Mouse (Mus musculus) hindlimb bud, embryonic 11.5 days (tissue): ENCODE data around the gene Fkbpl.

Experiments used
- DNase-seq: peaks from one replicate; pipeline ENCODE4 v3.0.0-alpha.2; 2012; ENCODE audit warnings: low read depth, low spot score; ENCODE audit errors: extremely low spot score

The Fkbpl gene

DNA sequence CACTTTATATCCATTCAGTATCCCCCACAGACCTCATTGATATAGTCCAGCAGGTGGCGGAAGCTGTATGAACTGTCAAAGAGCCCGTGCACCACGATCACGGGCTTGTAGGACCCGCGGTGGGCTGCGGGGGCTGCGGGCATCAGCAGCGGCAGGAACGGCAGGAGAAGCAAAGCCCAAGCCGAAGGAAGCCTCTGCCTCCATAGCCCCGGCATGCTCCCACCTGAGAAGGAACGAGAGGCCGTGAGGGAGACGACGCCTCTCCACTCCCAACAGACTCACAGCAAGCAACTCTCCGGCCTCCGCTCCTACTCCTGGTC, 17.8 kb upstream of the Fkbpl start:
- no peak for DNase-seq

DNA sequence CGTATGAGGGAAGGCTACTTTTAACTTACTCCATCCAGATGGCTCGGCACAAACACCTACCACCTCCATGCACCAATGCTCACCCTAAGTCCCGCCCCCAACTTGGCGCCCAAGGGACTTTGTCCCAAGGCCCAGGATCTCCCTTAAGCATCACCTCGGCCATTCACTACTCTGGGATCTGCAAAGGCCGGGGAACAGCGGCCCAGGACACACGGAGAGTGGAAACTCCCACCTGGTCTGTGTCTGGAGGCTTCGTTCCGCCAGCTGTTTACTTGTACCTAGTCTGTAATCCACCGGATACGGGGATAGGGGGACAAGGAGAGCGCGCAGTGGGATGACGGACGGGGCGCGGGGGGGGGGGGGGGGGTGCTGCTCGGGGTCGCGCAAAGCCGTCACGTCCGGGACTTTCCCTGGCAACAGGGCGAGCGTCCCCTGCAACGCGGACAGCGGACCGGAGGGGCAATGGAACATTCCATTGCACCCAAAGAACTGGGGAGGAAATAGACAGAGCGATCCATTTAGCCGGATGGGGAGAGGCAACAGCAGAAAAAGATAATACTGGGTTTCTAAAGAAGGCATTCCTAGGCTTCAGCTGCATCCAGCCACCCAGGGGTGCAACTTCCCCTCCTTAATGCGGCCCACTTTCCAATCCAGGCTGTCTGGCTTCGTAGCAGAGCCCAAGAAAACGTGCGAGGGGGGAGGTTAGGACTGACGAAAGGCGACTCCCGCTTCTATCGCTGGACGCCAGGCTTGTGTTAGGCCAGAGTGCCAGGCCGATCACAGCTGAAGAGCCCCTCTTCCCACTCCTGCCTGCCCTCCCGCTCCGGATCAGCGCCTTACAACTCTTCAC, 17.2 kb upstream of the Fkbpl start:
- DNase-seq: peak; percentile 83

DNA sequence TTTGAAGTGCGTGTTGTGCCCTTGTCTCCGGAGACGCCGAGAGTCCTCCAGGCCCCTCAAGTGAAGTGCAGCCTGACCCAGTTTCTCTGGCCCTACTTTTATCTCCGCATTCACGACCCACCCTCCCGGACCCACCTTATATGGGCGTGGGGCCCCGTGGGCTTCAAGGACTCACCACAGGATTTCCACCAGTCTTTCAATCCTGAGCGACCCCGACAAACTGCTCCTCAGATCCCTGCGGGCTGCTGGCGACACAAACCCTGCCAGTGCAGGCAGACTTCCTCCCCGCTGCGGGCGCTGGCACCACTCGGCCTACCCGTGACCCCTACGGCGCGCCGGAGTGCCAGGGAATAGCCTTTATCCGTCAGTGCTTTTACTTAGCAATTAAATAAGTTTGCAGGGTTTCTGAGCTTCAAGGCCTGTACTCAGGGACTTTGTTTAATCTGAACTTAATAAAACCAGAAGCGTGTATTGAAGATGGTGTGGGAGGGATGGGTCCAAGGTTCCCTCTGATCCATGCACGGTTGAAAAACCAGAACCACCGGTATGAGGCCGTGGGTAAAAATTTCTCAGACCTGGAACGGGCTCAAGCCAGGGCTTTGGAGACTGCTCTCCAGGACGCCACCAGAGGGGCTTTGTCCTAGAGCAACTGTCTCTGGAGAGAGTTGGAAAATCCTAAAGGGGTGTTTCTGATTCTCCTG, 16.5 kb upstream of the Fkbpl start, which contains the start of gene Ppt2:
Gene Ppt2 (minus strand): TSS at position 568 of the 701 bp plus-strand sequence.
- no peak for DNase-seq

DNA sequence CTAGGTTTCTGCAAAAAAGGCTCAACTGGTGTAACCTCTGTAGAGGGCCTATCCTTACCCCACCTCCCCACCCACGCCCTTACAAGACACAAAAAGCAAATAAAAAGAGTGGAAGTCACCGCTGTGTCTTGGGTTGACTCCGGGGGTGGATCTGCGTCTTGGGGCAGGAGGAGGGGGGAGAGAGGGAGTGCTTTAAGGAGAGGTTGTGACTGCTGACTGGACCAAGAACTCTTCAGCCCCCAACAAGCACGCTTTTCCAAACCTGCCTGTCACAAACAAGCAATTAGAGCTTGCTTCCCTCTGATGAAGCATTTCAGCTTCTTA, 16.0 kb upstream of the Fkbpl start:
- DNase-seq: no peak

DNA sequence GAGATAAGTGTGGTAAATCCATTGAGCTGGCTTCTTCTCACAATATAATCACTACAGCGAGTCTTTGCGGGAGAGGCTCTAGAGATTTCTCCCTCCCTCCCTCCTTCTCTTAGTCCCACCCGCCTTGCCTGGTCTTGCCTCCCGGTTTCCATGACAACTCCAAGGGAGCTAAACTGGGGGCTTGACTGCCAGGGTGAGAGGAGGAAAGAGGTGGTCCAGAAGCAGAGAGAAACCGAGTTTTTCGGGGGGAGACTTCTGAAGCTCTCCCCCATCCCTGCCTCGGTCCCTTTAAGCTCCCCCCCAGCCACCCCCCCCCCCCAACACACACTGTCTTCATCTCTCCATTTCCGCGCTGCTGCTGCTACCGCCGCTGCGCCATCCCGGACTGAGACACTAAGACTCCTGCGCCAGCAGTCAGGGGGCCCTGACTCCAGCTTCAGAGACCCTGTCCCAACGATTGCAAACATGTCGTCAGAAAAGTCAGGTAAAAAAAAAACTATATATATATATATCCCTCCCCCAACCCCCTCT, 15.3 kb upstream of the Fkbpl start, which contains the start of gene Prrt1:
Gene Prrt1 (plus strand): TSS at position 313 of the 531 bp plus-strand sequence.
- no peak for DNase-seq

DNA sequence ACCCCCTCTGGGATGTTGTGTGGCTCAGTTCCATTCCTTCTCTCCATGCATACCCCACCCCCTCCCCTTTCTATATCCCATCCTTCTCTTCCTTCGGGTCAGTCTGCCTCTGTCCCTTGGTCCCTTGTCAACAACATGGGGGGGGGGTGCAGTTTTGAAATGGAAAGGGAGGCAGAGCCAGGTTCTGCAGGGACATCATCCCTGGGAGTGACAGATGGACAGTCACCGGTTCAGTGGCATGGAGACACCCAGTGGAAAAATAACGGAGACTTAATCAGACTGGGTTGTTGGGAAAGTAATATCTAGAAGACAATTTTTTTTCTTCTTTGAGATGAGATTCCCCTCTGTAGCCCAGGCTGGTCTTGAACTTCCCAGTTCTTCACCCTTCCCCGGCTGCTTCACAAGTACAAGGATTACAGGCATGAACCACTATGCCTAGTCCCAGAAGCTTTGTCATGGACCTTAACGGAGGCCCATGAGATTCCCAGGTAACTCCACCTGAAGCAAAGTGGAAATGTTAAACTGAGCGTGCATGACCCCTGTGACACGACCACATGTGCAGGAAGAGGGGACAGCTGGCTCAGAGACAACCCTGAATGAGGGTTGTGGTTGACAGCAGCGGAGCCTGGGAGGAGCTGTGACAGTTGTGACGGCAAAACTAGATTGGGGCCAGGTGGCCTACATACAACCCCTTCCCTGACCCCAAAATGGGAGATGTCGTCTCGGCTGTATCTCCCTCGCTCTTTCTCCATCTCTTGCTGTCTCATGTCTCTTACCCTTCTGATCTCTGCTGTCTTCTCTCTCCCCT, 14.6 kb upstream of the Fkbpl start:
- no peak for DNase-seq

DNA sequence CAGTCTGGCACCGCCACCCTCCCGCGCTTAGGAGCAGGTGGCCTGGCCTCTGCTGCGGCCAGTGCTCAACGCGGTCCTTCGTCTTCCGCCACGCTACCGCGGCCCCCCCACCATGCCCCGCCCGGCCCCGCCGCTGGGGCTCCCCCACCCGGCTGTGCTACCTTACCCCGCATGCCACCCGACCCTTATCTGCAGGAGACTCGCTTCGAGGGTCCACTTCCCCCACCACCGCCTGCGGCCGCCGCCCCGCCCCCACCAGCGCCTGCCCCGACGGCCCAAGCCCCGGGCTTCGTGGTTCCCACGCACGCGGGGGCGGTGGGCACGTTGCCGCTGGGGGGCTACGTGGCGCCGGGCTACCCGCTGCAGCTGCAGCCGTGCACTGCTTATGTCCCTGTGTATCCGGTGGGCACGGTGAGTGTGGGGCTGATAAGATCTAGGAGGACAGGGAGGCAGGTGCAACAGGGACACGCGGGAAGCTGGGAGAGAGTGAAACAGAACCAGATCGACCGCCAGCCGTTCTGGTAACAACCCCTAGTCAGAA, 13.7 kb upstream of the Fkbpl start:
- no peak for DNase-seq

DNA sequence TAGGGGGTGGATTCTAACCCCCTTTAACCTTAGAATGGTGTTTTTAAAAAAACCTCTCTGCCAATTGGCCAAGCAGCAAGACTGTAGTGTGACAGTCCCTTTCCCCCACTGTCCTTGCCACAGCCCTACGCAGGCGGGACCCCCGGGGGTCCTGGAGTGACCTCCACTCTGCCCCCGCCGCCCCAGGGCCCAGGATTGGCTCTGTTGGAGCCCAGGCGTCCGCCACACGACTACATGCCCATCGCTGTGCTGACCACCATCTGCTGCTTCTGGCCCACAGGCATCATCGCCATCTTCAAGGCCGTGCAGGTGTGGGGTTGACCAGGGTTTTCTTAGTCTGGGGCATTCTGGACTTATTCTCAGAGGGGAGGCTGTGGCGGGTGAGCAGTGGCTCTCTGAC, 12.9 kb upstream of the Fkbpl start:
- DNase-seq: no peak

DNA sequence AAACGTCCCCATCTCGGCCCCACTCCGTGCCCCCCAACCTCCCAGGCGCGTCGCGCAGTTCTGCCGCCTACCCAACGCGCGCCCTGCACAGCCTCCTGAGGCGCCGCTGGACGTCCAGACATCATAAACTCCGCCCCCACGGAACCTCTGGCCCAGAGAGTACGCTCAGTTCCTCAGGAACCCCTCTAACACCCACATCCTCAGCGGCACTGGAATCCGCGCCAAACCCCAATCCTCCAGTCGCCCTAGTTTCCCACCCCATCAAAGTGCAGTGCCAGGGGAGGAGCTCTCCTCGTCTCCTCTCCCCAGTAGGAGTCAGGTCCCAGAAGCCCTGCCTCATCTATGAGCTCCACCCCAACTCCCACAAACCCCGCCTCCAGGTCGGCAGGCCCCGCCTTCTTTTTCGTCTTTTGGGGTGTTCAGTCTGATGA, 12.3 kb upstream of the Fkbpl start:
- no peak for DNase-seq

DNA sequence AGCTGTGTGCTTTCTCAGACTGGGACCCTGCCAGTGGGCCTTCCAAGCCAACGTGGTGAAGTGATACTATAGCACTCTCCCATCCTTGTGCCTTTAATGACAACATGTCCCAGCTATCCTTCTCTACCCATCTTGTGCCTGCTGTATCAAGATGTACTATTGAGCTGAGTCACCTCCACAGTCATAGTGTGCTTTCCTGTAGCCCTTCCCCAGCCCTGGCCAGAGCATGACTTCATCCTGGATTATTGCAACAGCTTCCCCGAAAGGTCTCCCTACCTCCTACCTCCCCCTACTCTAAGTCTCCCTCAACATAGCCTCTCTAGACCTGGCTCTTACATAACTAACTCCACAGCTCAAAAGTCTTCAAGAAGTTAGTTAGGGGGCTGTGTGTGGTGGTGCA, 8.9 kb upstream of the Fkbpl start:
- no peak for DNase-seq

DNA sequence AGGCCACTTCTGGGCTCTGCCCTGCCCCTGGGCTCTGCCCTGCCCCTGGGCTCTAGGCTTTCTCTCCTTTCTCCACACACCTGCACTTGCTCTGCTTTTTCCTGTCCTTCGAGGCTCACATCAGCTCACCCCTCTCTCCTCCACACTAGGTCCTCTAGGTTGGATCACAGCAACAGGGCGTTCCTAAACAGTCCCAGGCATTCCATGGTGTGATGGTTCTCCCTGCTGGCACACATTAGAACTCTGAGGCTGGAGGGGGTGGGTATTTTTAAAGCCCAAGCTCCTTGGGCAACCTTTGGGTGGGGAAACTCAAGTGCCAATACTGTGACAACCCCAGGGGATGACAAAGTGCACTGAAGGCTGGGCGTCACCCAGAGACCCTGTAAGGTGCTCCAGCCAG, 7.1 kb upstream of the Fkbpl start:
- no peak for DNase-seq

DNA sequence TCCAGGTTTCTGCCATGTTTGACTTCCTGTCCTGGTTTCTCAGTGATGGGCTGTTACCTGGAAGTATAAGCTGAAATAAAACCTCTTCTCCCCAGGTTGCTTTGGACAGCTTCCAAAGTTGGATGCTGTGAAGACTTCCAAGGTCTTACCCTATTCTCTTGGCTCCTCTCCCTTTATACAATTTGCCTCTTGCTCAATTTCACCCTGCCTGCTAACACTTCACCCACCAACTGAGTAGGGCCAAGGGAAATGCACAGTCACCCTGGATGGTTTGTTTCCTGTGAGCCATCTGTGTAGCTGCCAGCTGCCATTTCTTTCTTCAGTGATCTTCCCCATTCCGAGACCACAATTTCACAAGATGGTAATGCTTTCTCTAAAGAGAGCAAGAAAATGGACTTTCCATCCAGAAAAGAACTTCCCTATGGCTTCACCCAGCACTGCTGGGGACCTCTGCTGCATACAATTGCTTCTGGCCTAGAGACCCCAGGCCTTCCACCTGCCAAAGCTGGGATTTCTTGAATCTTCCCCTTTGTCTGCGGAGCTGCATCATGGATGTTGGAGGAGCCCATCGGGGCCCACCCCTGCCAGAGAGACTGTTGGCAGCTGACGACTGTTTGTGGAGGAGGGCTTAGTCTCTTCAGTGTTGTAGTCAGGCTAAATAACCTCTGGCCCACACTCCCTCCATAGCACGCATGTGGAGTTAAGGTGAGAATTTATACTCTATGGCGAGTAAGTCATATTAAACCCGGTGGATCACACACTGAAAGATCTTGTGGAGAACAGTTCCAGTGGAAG, 4.9 kb upstream of the Fkbpl start:
- no peak for DNase-seq

DNA sequence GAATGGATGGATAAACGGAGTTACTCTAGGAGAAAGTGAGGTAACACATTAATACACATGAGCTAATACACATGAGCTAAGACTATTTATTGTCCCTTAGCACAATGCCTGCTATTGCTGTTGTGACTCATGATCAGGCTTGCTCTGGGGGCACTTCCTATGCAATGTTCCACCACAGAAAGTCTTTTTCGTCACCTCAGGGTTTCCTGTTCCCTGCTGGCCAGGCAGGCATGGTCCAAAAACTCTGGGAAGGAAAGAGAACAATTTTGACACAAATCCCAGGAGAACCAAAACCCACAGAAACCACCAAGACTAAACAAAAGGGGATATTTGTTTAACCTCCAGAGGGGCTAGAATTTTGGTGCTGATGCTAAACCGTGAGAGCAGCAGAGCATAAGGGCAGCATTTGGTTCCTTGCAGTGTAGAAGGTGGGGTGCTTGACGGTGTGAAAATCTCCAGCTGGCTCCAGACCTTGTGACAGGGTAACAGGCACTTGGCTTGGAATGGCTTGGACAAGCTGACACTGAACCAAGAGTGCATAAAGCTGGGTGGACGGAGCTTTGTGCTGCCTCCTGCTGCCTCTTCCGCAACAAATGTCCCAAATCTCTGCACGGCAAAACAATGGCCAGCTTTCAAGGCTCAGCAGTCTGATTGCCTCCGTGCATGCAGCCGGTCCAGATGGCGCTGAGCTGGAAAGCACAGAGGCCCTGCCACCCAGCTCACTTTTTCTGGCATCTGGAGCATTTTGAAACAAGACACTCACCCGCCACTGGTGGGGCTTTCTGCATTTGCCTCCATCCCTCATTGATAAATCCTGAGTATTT, 3.6 kb upstream of the Fkbpl start:
- DNase-seq: no peak

DNA sequence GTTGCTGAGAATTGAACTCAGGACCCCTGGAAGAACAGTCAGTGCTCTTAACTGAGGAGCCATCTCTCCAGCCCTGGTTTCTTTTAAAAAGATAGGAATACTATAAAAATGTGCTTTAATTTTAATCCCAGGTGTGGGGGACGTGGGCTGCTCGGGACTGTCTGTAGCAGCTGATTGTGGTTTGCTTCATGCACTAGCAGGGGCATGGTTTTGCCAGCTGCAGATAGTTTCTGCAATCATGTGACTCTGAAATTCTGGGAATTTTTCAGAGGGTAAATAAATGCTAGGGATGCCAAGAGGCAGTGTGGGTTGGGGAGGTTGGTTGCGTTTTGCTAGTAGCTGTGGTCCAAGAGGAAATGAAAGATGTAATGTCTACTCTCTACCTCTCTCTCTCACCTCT, 2.6 kb upstream of the Fkbpl start:
- no peak for DNase-seq

DNA sequence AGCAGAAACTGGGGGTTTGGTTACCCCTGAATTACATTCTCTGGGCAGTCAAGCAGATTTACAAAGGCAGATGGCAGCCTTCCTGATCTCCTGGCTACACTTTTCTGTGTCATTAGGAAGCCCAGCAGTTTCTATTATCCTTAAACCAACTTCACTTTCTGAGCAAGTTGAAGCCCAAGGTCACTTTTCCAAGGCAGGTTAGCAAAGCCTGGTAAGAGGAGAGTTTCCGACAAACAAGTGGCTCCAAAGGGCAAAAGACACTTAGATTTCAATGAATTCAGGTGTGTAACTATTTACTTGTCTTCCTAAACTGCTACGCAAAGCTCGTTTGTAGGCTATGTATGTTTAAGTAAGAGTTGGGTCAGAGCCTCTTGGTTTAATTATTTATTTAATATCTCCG, 1.2 kb upstream of the Fkbpl start:
- no peak for DNase-seq

DNA sequence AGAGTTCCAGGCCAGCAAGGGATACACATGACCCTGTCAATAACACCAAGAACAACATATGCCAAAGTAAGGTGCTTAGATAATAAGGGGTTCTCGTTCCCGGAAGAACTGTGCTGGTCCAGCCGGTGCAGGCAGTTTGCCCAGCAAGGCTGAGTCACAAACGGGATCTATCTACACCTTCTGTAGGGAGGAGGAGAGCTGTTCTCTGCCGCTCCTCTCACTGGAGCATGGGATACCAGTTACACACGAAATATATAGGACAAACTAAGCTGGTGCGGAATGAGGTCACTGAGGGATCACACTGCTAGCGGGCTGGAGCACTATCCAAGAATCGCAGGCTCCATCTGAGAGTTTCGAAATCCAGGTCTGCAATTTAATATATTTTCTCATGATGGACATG, 620 bp upstream of the Fkbpl start:
- DNase-seq: no peak

DNA sequence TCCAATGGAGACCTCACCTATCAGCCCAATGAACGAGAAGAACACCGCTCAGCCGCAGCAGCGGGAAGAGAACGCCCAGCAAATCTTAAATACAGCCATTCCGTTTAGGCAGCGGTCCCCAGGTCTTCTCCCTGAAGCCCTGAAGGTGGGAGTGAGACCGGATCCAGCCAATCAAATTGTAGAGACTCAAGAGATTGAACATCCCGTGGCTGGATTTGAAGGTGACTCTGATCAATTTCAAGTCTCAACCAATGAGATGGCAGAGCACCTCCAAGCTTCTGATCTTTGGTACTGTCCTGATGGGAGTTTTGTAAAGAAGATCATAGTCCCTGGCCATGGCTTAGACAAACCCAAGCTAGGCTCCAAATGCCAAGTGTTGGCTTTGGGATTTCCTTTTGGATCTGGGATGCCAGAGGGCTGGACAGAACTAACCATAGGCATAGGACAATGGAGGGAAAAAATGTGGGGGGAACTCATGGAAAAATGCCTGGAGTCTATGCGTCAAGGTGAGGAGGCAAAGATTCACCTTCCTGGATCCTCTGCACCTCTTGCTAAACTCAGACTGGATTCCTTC, 779 bp downstream of the Fkbpl start:
- DNase-seq: no peak

DNA sequence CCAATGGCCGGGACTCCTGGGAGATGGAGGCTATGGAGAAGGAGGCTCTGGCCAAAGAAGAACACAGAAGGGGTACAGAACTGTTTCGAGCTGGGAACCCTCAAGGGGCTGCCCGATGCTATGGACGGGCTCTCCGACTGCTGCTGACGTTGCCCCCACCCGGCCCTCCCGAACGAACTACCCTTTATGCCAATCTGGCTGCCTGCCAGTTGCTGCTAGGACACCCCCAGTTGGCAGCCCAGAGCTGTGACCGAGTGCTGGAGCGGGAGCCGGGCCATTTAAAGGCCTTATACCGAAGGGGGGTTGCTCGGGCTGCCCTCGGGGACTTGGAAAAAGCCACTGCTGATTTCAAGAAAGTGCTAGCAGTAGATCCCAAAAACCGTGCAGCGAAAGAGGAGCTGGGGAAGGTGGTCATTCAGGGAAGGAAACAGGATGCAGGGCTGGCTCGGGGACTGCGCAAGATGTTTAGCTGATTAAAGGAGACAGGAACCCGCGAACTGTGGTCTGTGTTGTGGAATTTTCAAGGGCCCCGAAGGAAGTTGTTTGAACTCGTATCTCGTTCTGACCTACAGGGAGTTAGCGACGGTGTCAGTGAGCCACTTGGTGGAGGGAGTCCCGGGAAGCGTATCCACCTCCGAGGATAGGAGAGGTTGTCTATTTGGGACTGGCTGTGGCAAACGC, 1.4 kb downstream of the Fkbpl start:
- no peak for DNase-seq
